Mouse (Mus musculus) liver, embryonic 12.5 days (tissue): ENCODE results near the gene Apof. TPM values are rescaled to one million over a fixed set of nuclear protein-coding genes. Genes with fewer than 3 reads are reported as not detected.
"Not testable (repeated sequence)": the region's sequence is repeated elsewhere in the genome, so short reads cannot be mapped to it uniquely, and the experiment has no call there.

Experiments used
- ATAC-seq: fragments of 200-750 bp; cut with Nextera tagmentation; 2 replicates; pipeline ENCODE4 v1.8.0; 2017; ENCODE audit warnings: moderate number of reproducible peaks, mild to moderate bottlenecking, moderate library complexity
- H3K27ac ChIP-seq: fragments of 300-500 bp; sonication (generic); 2 replicates; pipeline ENCODE4 v1.5.1; 2016; ENCODE audit warnings: mild to moderate bottlenecking
- H3K27me3 ChIP-seq: fragments of 300-500 bp; sonication (generic); replicated peaks from 2 replicates; pipeline ENCODE4 v1.6.1; 2016; ENCODE audit warnings: mild to moderate bottlenecking, moderate library complexity
- H3K36me3 ChIP-seq: fragments of 300-500 bp; sonication (generic); 2 replicates; pipeline ENCODE4 v1.6.1; 2016; ENCODE audit warnings: mild to moderate bottlenecking, moderate library complexity
- H3K4me1 ChIP-seq: fragments of 300-500 bp; sonication (generic); 2 replicates; pipeline ENCODE4 v1.6.1; 2016
- H3K4me2 ChIP-seq: fragments of 300-500 bp; sonication (generic); 2 replicates; pipeline ENCODE4 v1.6.1; 2016; ENCODE audit warnings: mild to moderate bottlenecking, moderate library complexity
- H3K4me3 ChIP-seq: fragments of 300-500 bp; sonication (generic); 2 replicates; pipeline ENCODE4 v1.5.1; 2016; ENCODE audit warnings: mild to moderate bottlenecking, moderate library complexity
- H3K9ac ChIP-seq: fragments of 300-500 bp; sonication (generic); 2 replicates; pipeline ENCODE4 v1.6.1; 2016; ENCODE audit warnings: mild to moderate bottlenecking, moderate library complexity
- H3K9me3 ChIP-seq: fragments of 300-500 bp; sonication (generic); replicated peaks from 2 replicates; pipeline ENCODE4 v1.6.1; 2016; ENCODE audit warnings: mild to moderate bottlenecking, moderate library complexity
- WGBS: fragments of 180-500 bp; shearing (Covaris S2); methylation state at CpG from one replicate; pipeline ENCODE4 v1.1.7; 2016; ENCODE audit not compliant: insufficient replicate concordance; 5-methylcytosine and 5-hydroxymethylcytosine counted together
- polyA plus RNA-seq: library from polyadenylated mRNA; unstranded; fragments of >200 nt; fragmentation: Nextera tagmentation; extraction: Ambion mirVana; gene quantifications from 2 replicates; pipeline ENCODE4 v1.2.1, GENCODE M21; 2016

Gene Apof
- polyA plus RNA-seq, 1 experiment from 2014 or later, result 27.2 TPM

GRCm38 (mm10) chr10:128281682-128282081, 13.2 kb downstream of the Apof start:
- ATAC-seq, result no peak
- Histone ChIP-seq H3K27me3 (no peaks in the 10 kb centered on the region), H3K36me3 (peaks cover 96% of the 10 kb centered on the region), H3K9me3 (no peaks in the 10 kb centered on the region), H3K9ac (no peak overlapping the region), H3K4me1 (no peaks in the 10 kb centered on the region), H3K4me3 (no peak overlapping the region), H3K4me2 (no peak overlapping the region), H3K27ac (no peak overlapping the region)
- 88% methylated on average over 14 of the region's 14 CpGs for WGBS

- ATAC-seq, result no peak
- no peaks in the 10 kb centered on the region for H3K9me3 ChIP-seq
- H3K36me3 ChIP-seq, result peaks cover 95% of the 10 kb centered on the region
- no peak overlapping the region for H3K27ac ChIP-seq
- WGBS, result 80% methylated on average over 20 of the region's 20 CpGs
- no peak overlapping the region for H3K9ac ChIP-seq
- H3K27me3 ChIP-seq, result no peaks in the 10 kb centered on the region
- H3K4me1 ChIP-seq, result no peaks in the 10 kb centered on the region
- H3K4me2 ChIP-seq, result no peak overlapping the region
- H3K4me3 ChIP-seq, result no peak overlapping the region
These were observed 14.5 kb downstream of the Apof start for GRCm38 (mm10) chr10:128282886-128283450.

DNA sequence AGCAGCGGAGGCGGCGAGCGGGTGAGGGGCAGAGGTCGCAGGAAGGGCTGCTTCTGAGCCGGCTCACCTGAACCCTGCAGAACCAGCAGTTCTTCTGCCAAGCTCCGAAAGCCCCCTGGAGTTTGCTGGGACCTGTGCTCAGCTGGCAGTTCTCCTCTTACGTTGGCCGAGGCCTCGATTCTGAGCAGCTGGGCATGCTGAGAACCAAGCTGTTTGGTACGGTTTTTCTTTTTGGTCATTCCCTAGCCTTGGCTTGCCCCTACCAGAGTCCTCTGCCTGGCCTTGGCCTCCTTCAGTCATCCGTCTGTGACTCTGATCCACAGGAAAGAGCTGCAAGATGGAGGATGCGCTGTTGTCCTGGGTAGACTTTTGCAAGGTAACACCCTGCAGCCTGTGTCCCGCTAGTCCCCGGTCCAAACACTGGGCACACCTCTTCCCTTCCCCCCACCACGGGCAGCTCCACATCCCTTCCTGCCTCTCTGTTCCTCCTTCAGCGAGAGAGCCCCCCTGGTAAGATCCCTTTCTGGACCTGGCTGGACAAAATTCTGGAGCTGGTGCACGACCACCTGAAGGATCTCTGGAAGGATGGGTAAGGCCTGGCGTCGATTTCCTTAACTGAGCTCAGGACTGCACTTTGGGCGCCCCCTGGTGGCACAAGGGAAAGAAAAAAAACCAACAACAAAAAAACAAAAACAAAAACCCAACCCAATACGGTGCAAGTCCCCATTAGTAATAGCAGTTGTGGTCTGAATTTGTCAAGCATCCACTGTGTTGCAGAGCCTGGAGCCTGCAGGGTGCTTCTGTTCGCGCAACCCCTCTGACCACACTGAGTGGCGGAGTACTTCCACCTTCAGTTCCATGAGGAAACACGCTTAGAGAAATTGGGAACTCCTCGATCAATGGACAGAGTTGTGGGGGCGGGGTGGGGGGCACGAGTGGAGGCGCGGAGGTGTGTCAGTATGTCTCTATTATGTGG, 15.4 kb downstream of the Apof start:
- Histone ChIP-seq H3K9ac (no peak overlapping the region), H3K9me3 (no peaks in the 10 kb centered on the region), H3K27me3 (no peaks in the 10 kb centered on the region), H3K27ac (no peak overlapping the region), H3K36me3 (peaks cover 92% of the 10 kb centered on the region), H3K4me3 (no peak overlapping the region), H3K4me1 (no peaks in the 10 kb centered on the region), H3K4me2 (no peak overlapping the region)
- 65% methylated on average over 31 of the region's 31 CpGs for WGBS
- 0 out of 2 replicates have a peak, but pooled peaks have one; percentile 17 for ATAC-seq

DNA sequence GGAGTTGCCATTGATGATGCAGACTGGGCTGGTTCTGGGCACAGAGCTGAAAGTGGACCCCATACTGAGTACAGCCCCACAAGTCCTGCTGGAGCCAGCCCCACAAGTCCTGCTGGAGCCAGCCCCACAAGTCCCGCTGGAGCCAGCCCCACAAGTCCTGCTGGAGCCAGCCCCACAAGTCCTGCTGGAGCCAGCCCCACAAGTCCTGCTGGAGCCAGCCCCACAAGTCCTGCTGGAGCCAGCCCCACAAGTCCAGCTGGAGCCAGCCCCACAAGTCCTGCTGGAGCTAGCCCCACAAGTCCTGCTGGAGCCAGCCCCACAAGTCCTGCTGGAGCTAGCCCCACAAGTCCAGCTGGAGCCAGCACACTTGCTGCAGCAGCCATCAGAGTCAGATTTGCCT, 22.1 kb downstream of the Apof start:
- H3K4me3 ChIP-seq, H3K9ac ChIP-seq, H3K9me3 ChIP-seq, H3K4me2 ChIP-seq, ATAC-seq, H3K27ac ChIP-seq, H3K27me3 ChIP-seq, H3K4me1 ChIP-seq: not testable (repeated sequence)
- WGBS, result 86% methylated on average over 1 of the region's 1 CpGs
- peaks cover 57% of the 10 kb centered on the region for H3K36me3 ChIP-seq

GRCm38 (mm10) chr10:128296370-128297090, 28.1 kb downstream of the Apof start:
- Histone ChIP-seq H3K27me3 (no peaks in the 10 kb centered on the region), H3K9me3 (no peaks in the 10 kb centered on the region), H3K4me3 (no peak overlapping the region), H3K4me2 (no peak overlapping the region), H3K27ac (no peak overlapping the region), H3K4me1 (peaks cover 6% of the 10 kb centered on the region; the same call in 1 of the 2 replicates), H3K36me3 (peaks cover 9% of the 10 kb centered on the region), H3K9ac (no peak overlapping the region)
- WGBS, result 68% methylated on average over 13 of the region's 13 CpGs
- no peak for ATAC-seq

- H3K4me2 ChIP-seq, result no peak overlapping the region
- H3K27me3 ChIP-seq, result no peaks in the 10 kb centered on the region
- 69% methylated on average over 4 of the region's 4 CpGs for WGBS
- peaks cover 8% of the 10 kb centered on the region for H3K4me1 ChIP-seq
- H3K27ac ChIP-seq, result no peak overlapping the region
- H3K9me3 ChIP-seq, result no peaks in the 10 kb centered on the region
- ATAC-seq, result no peak
- H3K4me3 ChIP-seq, result no peak overlapping the region
- no peak overlapping the region for H3K9ac ChIP-seq
- peaks cover 4% of the 10 kb centered on the region for H3K36me3 ChIP-seq
These were observed 28.8 kb downstream of the Apof start for GRCm38 (mm10) chr10:128297221-128297620.

DNA sequence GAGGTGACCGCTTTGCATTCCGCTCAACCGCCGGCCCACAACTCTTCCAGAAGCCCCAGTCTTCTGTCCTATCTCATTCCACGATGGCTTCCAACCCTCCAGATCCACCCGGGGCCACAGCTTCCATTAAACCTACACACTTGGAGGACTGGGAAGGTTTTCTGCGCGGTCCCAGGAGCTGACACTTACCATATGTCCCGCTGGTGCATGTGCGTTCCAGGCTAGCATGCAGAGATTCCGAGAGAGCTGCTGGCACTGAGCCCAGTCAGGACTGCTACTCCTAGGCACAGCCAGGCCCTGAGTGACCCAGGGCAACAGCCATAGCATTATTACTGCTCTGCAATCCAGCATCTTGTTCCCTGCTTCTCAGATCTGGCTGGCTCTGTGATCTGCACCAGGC, 29.2 kb downstream of the Apof start:
- Histone ChIP-seq H3K27me3 (no peaks in the 10 kb centered on the region), H3K9ac (no peak overlapping the region), H3K4me2 (no peak overlapping the region), H3K4me1 (peaks cover 12% of the 10 kb centered on the region), H3K36me3 (no peaks in the 10 kb centered on the region), H3K27ac (no peak overlapping the region), H3K4me3 (no peak overlapping the region), H3K9me3 (no peaks in the 10 kb centered on the region)
- 70% methylated on average over 11 of the region's 11 CpGs for WGBS
- peak; percentile 24 for ATAC-seq

- Histone ChIP-seq H3K9me3 (no peaks in the 10 kb centered on the region), H3K27me3 (no peaks in the 10 kb centered on the region), H3K4me3 (no peak overlapping the region), H3K27ac (no peak overlapping the region), H3K36me3 (no peaks in the 10 kb centered on the region), H3K9ac (no peak overlapping the region), H3K4me2 (no peak overlapping the region), H3K4me1 (peaks cover 13% of the 10 kb centered on the region)
- WGBS, result 47% methylated on average over 6 of the region's 6 CpGs
- ATAC-seq, result no peak
These were observed 29.8 kb downstream of the Apof start for GRCm38 (mm10) chr10:128298243-128298642.

GRCm38 (mm10) chr10:128298702-128299171, 30.3 kb downstream of the Apof start, which contains the start of gene Il23a:
Gene Il23a, minus strand, starts transcription at chr10:128298752.
- Histone ChIP-seq H3K4me3 (no peak within 1 kb of the TSS), H3K36me3 (no peaks in the 10 kb centered on the region), H3K9me3 (no peaks in the 10 kb centered on the region), H3K4me2 (no peak within 1 kb of the TSS), H3K27me3 (no peaks in the 10 kb centered on the region), H3K4me1 (peaks cover 14% of the 10 kb centered on the region), H3K27ac (no peak within 1 kb of the TSS), H3K9ac (no peak within 1 kb of the TSS)
- no peak for ATAC-seq
- 60% methylated on average over 11 of the region's 11 CpGs for WGBS

- H3K9ac ChIP-seq, result peak overlapping the region; percentile 85
- peaks cover 30% of the 10 kb centered on the region for H3K4me1 ChIP-seq
- peak overlapping the region; percentile 69 for H3K4me3 ChIP-seq
- H3K27ac ChIP-seq, result peak overlapping the region; percentile 86
- H3K36me3 ChIP-seq, result peaks cover 6% of the 10 kb centered on the region
- no peaks in the 10 kb centered on the region for H3K9me3 ChIP-seq
- ATAC-seq, result no peak
- H3K27me3 ChIP-seq, result no peaks in the 10 kb centered on the region
- WGBS, result 23% methylated on average over 3 of the region's 3 CpGs
- peak overlapping the region; percentile 89 for H3K4me2 ChIP-seq
These were observed 33.9 kb downstream of the Apof start for GRCm38 (mm10) chr10:128302357-128302756.

GRCm38 (mm10) chr10:128302785-128303125, 34.3 kb downstream of the Apof start:
- Histone ChIP-seq H3K9me3 (no peaks in the 10 kb centered on the region), H3K4me3 (peak overlapping the region; percentile 69), H3K27ac (peak overlapping the region; percentile 86), H3K27me3 (no peaks in the 10 kb centered on the region), H3K4me1 (peaks cover 28% of the 10 kb centered on the region), H3K36me3 (peaks cover 6% of the 10 kb centered on the region), H3K4me2 (peak overlapping the region; percentile 89), H3K9ac (peak overlapping the region; percentile 85)
- WGBS, result under 1% methylated on average over 9 of the region's 9 CpGs
- ATAC-seq, result peak; percentile 40
